Mouse (Mus musculus) embryo, embryonic 11 days (tissue): ENCODE data around the gene Plvap.

Experiments used
- DNase-seq: peaks from one replicate; pipeline ENCODE4 v3.0.0-alpha.2; 2015

The Plvap gene

GRCm38 (mm10) chr8:71525226-71526050 is 13.9 kb upstream of the Plvap start, which contains the start of gene Ccdc194:
Gene Ccdc194 (minus strand): TSS chr8:71525711.
- DNase-seq, result no peak

- peak; percentile 95 for DNase-seq
Measured at GRCm38 (mm10) chr8:71521634-71522033, 10.1 kb upstream of the Plvap start.

- DNase-seq, result peak; percentile 83
Measured at GRCm38 (mm10) chr8:71519037-71519825, 7.7 kb upstream of the Plvap start.

GRCm38 (mm10) chr8:71516786-71517185 is 5.2 kb upstream of the Plvap start:
- DNase-seq, result no peak

GRCm38 (mm10) chr8:71515043-71515442 is 3.5 kb upstream of the Plvap start:
- no peak for DNase-seq

GRCm38 (mm10) chr8:71513018-71513754 is 1.6 kb upstream of the Plvap start:
- no peak for DNase-seq

GRCm38 (mm10) chr8:71509316-71509715 is 2.2 kb downstream of the Plvap start:
- DNase-seq, result no peak

- DNase-seq, result peak; percentile 97
Measured at GRCm38 (mm10) chr8:71507589-71508104, 3.9 kb downstream of the Plvap start.

- DNase-seq, result no peak
Measured at GRCm38 (mm10) chr8:71505979-71506378, 5.6 kb downstream of the Plvap start.

GRCm38 (mm10) chr8:71505326-71505725 is 6.2 kb downstream of the Plvap start:
- DNase-seq, result no peak

GRCm38 (mm10) chr8:71504349-71504748 is 7.2 kb downstream of the Plvap start:
- DNase-seq, result no peak

- peak; percentile 67 for DNase-seq
Measured at GRCm38 (mm10) chr8:71498816-71499690, 12.5 kb downstream of the Plvap start.

GRCm38 (mm10) chr8:71497881-71498501 is 13.6 kb downstream of the Plvap start:
- DNase-seq, result peak; percentile 44

GRCm38 (mm10) chr8:71497077-71497645 is 14.4 kb downstream of the Plvap start:
- no peak for DNase-seq

- DNase-seq, result peak; percentile 37
Measured at GRCm38 (mm10) chr8:71496481-71496880, 15.1 kb downstream of the Plvap start.

GRCm38 (mm10) chr8:71495811-71496210 is 15.7 kb downstream of the Plvap start:
- DNase-seq, result no peak

GRCm38 (mm10) chr8:71495039-71495438 is 16.5 kb downstream of the Plvap start:
- peak; percentile 92 for DNase-seq

GRCm38 (mm10) chr8:71488454-71488853 is 23.1 kb downstream of the Plvap start:
- DNase-seq, result peak; percentile 94

GRCm38 (mm10) chr8:71487691-71488445 is 23.7 kb downstream of the Plvap start, which contains the start of gene Gtpbp3:
Gene Gtpbp3 (plus strand): TSS chr8:71488103.
- DNase-seq, result peak; percentile 92

- no peak for DNase-seq
Measured at GRCm38 (mm10) chr8:71486136-71486529, 25.4 kb downstream of the Plvap start.
